Mouse (Mus musculus) megakaryocyte, adult 5-6 weeks (primary cell): Measurements from ENCODE around the gene Wfdc12. TPM values are rescaled to one million over a fixed set of nuclear protein-coding genes. Genes with fewer than 3 reads are reported as not detected.

ENCODE experiments used
- total RNA-seq, 2 experiments: library from RNA; stranded (forward) in 1 of 2; stranded (reverse) in 1 of 2; fragments of 153-499, 151-499 nt in 1 of 2; fragments of 221-1000, 200-1000 nt in 1 of 2; gene quantifications; 2 replicates each; pipeline versions ENCODE4 v1.2.3 to v1.2.4; 2015 to 2017

The Wfdc12 gene
- total RNA-seq, 2 experiments from 2014 or later: not detected

Other genes with a start within 250 kb of the Wfdc12 start
- gene Ywhab, start 195.6 kb downstream of the Wfdc12 start, total RNA-seq (2015): 176 and 197 TPM in 2 replicates
- 73.5 and 93.5 TPM in 2 replicates for gene Ywhab, start 195.6 kb downstream of the Wfdc12 start, total RNA-seq (2017)
- gene Pabpc1l, start 165.2 kb downstream of the Wfdc12 start, total RNA-seq (2015): 12.9 and 19.1 TPM in 2 replicates
- gene Pabpc1l, start 165.2 kb downstream of the Wfdc12 start, total RNA-seq (2017): 2.5 and 4.8 TPM in 2 replicates
- gene Stk4, start 120.3 kb downstream of the Wfdc12 start, total RNA-seq (2015): 227 and 248 TPM in 2 replicates
- gene Stk4, start 120.3 kb downstream of the Wfdc12 start, total RNA-seq (2017): 185 and 193 TPM in 2 replicates
- 45.3 and 49.1 TPM in 2 replicates for gene Tomm34, start 119.4 kb downstream of the Wfdc12 start, total RNA-seq (2015)
- 48.3 and 49.8 TPM in 2 replicates for gene Tomm34, start 119.4 kb downstream of the Wfdc12 start, total RNA-seq (2017)
- not detected in 2 replicates for gene Kcns1, start 19.5 kb downstream of the Wfdc12 start, total RNA-seq (2015)
- not detected in 2 replicates for gene Kcns1, start 19.5 kb downstream of the Wfdc12 start, total RNA-seq (2017)
- not detected in 2 replicates for gene Wfdc5, start 7.9 kb downstream of the Wfdc12 start, total RNA-seq (2015)
- not detected in 2 replicates for gene Wfdc5, start 7.9 kb downstream of the Wfdc12 start, total RNA-seq (2017)
- gene Wfdc15a, start 9.5 kb upstream of the Wfdc12 start, total RNA-seq (2015): not detected in 2 replicates
- gene Wfdc15a, start 9.5 kb upstream of the Wfdc12 start, total RNA-seq (2017): not detected in 2 replicates
- gene Wfdc15b, start 31.1 kb upstream of the Wfdc12 start, total RNA-seq (2015): not detected in 2 replicates
- not detected in 2 replicates for gene Wfdc15b, start 31.1 kb upstream of the Wfdc12 start, total RNA-seq (2017)
- gene Svs2, start 47.9 kb upstream of the Wfdc12 start, total RNA-seq (2015): not detected in 2 replicates
- not detected in 2 replicates for gene Svs2, start 47.9 kb upstream of the Wfdc12 start, total RNA-seq (2017)
- gene Svs3b, start 66.0 kb upstream of the Wfdc12 start, total RNA-seq (2015): not detected in 2 replicates
- gene Svs3b, start 66.0 kb upstream of the Wfdc12 start, total RNA-seq (2017): not detected in 2 replicates
- not detected in 2 replicates for gene Svs4, start 87.9 kb upstream of the Wfdc12 start, total RNA-seq (2015)
- gene Svs4, start 87.9 kb upstream of the Wfdc12 start, total RNA-seq (2017): not detected in 2 replicates
- not detected in 2 replicates for gene Svs3a, start 98.7 kb upstream of the Wfdc12 start, total RNA-seq (2015)
- not detected in 2 replicates for gene Svs3a, start 98.7 kb upstream of the Wfdc12 start, total RNA-seq (2017)
- gene Svs6, start 126.1 kb upstream of the Wfdc12 start, total RNA-seq (2015): not detected in 2 replicates
- gene Svs6, start 126.1 kb upstream of the Wfdc12 start, total RNA-seq (2017): not detected in 2 replicates
- gene Svs5, start 142.1 kb upstream of the Wfdc12 start, total RNA-seq (2015): not detected in 2 replicates
- gene Svs5, start 142.1 kb upstream of the Wfdc12 start, total RNA-seq (2017): not detected in 2 replicates
- gene Slpi, start 198.5 kb upstream of the Wfdc12 start, total RNA-seq (2015): 454 and 463 TPM in 2 replicates
- 81.4 and 109 TPM in 2 replicates for gene Slpi, start 198.5 kb upstream of the Wfdc12 start, total RNA-seq (2017)
- not detected in 2 replicates for gene Rbpjl, start 212.5 kb upstream of the Wfdc12 start, total RNA-seq (2015)
- not detected in 2 replicates for gene Rbpjl, start 212.5 kb upstream of the Wfdc12 start, total RNA-seq (2017)
- not detected in 2 replicates for gene Matn4, start 214.6 kb upstream of the Wfdc12 start, total RNA-seq (2015)
- not detected in 2 replicates for gene Matn4, start 214.6 kb upstream of the Wfdc12 start, total RNA-seq (2017)